Comparison of ENCODE assay signal across 8 mouse cellular contexts in genomic region chr10:69706851-69707788, GRCm38 (mm10).
DNase-seq lines count a peak whose midpoint lies in the region; ATAC-seq lines count a peak whose summit lies in the region.

No protein-coding gene starts in this region.

- ATAC-seq in forebrain, embryonic 16.5 days, result peak; percentile 15; the same call in 1 of the 2 replicates
- ATAC-seq in granulocyte monocyte progenitor cell, adult 5-6 weeks (replicated peaks; ENCODE audit: poor library complexity, severe bottlenecking), result no peak

- H3K9me3 ChIP-seq in forebrain, embryonic 16.5 days (ENCODE audit: control insufficient read depth, low read length), result no peaks in the 10 kb centered on the region
- H3K9me3 ChIP-seq in midbrain, embryonic 10.5 days (replicated peaks), result no peaks in the 10 kb centered on the region

- peaks cover 45% of the 10 kb centered on the region for H3K4me1 ChIP-seq in forebrain, embryonic 16.5 days (replicated peaks; ENCODE audit: control insufficient read depth, insufficient read depth, low read length)
- peaks cover 37% of the 10 kb centered on the region for H3K4me1 ChIP-seq in midbrain, embryonic 10.5 days

- H3K4me2 ChIP-seq in forebrain, embryonic 16.5 days (ENCODE audit: low read length), result peak overlapping the region; percentile 53

- H3K36me3 ChIP-seq in forebrain, embryonic 16.5 days (ENCODE audit: control insufficient read depth, insufficient read depth), result no peaks in the 10 kb centered on the region
- H3K36me3 ChIP-seq in midbrain, embryonic 10.5 days, result no peaks in the 10 kb centered on the region

- H3K9ac ChIP-seq in forebrain, embryonic 16.5 days (replicated peaks; ENCODE audit: low read depth, low read length), result peak overlapping the region; percentile 67

- H3K4me3 ChIP-seq in forebrain, embryonic 16.5 days (replicated peaks; ENCODE audit: low read length), result peak overlapping the region; percentile 49
- H3K4me3 ChIP-seq in midbrain, embryonic 10.5 days, result peak overlapping the region; percentile 51

- intact Hi-C loops in left cerebral cortex, postnatal 10 days (cut with DNase I), result no loop called here

- DNase-seq in cerebellum, adult 9-10 months, result peak; percentile 73
- DNase-seq in cerebellum, postnatal 4 days (ENCODE audit: low spot score in 2 of 2), result no peak
- peak; percentile 34 to 55 for DNase-seq in adrenal gland, postnatal 36 days
- DNase-seq in midbrain, embryonic 10.5 days (ENCODE audit: low spot score), result peak; percentile 15
- no peak for DNase-seq in left cerebral cortex, postnatal 10 days (ENCODE audit: extremely low spot score in 1 of 2, low spot score in 2 of 2)
- no peak for DNase-seq in MN1 (ENCODE audit: low spot score)

- peak overlapping the region; percentile 89 for H3K27ac ChIP-seq in forebrain, embryonic 16.5 days (ENCODE audit: low read length)
- H3K27ac ChIP-seq in midbrain, embryonic 10.5 days (replicated peaks), result peak overlapping the region; percentile 84

- no peaks in the 10 kb centered on the region for H3K27me3 ChIP-seq in forebrain, embryonic 16.5 days (replicated peaks; ENCODE audit: control insufficient read depth, insufficient read depth, low read length)
- peaks cover 29% of the 10 kb centered on the region for H3K27me3 ChIP-seq in midbrain, embryonic 10.5 days (ENCODE audit: low read depth, poor library complexity, severe bottlenecking)

- 13% methylated on average over 14 of the region's 14 CpGs for WGBS in forebrain, embryonic 16.5 days
- 18% methylated on average over 14 of the region's 14 CpGs for WGBS in midbrain, embryonic 10.5 days

Comparison
In these comparisons a context has a peak if more than half of its experiments do, and no peak if none do; other contexts are left out.
1. DNase-seq: peak in cerebellum, adult 9-10 months (single experiment), adrenal gland, postnatal 36 days (2 of 2) and midbrain, embryonic 10.5 days (single experiment); none in cerebellum, postnatal 4 days (0 of 2), left cerebral cortex, postnatal 10 days (0 of 2) and MN1 (single experiment).